In the genomic region with DNA sequence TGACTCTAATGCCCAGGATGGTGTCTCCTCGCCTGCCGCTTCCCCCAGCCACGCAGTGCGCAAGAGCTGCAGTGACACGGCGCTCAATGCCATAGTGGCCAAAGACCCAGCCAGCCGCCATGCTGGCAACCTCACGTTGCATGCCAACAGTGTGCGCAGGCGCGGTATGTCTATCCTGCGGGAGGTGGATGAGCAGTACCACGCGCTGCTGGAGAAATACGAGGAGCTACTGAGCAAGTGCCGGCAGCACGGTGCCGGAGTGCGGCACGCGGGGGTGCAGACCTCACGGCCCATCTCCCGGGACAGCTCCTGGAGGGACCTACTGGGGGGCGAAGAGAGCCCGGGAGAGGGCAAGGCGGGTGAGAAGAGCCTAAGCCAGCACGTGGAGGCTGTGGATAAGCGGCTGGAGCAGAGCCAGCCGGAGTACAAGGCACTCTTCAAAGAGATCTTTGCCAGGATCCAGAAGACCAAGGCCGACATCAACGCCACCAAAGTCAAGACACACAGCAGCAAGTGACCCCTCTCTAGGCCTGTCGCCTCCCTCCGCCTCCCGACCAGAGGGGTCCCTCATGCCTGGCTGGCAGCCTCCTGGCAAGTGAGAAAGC, we compare ENCODE assay signal across 10 mouse cellular contexts. TPM values are rescaled to one million over a fixed set of nuclear protein-coding genes. Genes with fewer than 3 reads are reported as not detected.
DNase-seq lines count a peak whose midpoint lies in the region; ATAC-seq and TF ChIP-seq lines count a peak whose summit lies in the region.
"Had no signal": no experiment of that assay in that cellular context is flagged by ENCODE, and none has a peak within 500 bp of the region (broad histone marks: within the 10 kb centered on the region; RNA-seq: fewer than 3 reads in every experiment).

No protein-coding gene starts in this region.

- no peaks in the 10 kb centered on the region for H3K9me3 ChIP-seq in lung, embryonic 15.5 days
- H3K9me3 ChIP-seq in lung, postnatal 0 days (ENCODE audit: low read length), result no peaks in the 10 kb centered on the region
- H3K9me3 ChIP-seq in intestine, embryonic 16.5 days (ENCODE audit: control insufficient read depth, low read length), result no peaks in the 10 kb centered on the region
- H3K9me3 ChIP-seq in stomach, embryonic 16.5 days (replicated peaks; ENCODE audit: control insufficient read depth, low read length), result no peaks in the 10 kb centered on the region

- H3K27me3 ChIP-seq in lung, embryonic 15.5 days, result no peaks in the 10 kb centered on the region
- H3K27me3 ChIP-seq in lung, postnatal 0 days (replicated peaks; ENCODE audit: insufficient read depth, low read length), result no peaks in the 10 kb centered on the region
- no peaks in the 10 kb centered on the region for H3K27me3 ChIP-seq in intestine, embryonic 16.5 days (replicated peaks; ENCODE audit: control insufficient read depth, insufficient read depth, low read length)
- H3K27me3 ChIP-seq in stomach, embryonic 16.5 days (ENCODE audit: control insufficient read depth, insufficient read depth, low read length), result no peaks in the 10 kb centered on the region

- H3K4me3 ChIP-seq in lung, embryonic 15.5 days, result no peak overlapping the region
- no peak overlapping the region for H3K4me3 ChIP-seq in lung, postnatal 0 days (ENCODE audit: low read depth, low read length)
- H3K4me3 ChIP-seq in intestine, embryonic 16.5 days (ENCODE audit: low read length), result peak overlapping the region; percentile 16; the same call in 1 of the 2 replicates
- H3K4me3 ChIP-seq in stomach, embryonic 16.5 days (replicated peaks; ENCODE audit: low read length), result no peak overlapping the region

- WGBS in lung, embryonic 15.5 days, result 59% methylated on average over 34 of the region's 34 CpGs
- WGBS in lung, postnatal 0 days, result 61% methylated on average over 31 of the region's 34 CpGs
- 58% methylated on average over 34 of the region's 34 CpGs for WGBS in intestine, embryonic 16.5 days
- 61% methylated on average over 34 of the region's 34 CpGs for WGBS in stomach, embryonic 16.5 days

- peak; percentile 48 for DNase-seq in adrenal gland, adult 8-10 months
- no peak for DNase-seq in adrenal gland, adult 18-20 months (ENCODE audit: low spot score in 2 of 2)
- no peak for DNase-seq in lung, postnatal 0 days (ENCODE audit: low spot score)
- DNase-seq in right cerebral cortex, postnatal 10 days (ENCODE audit: low spot score in 2 of 2), result no peak
- DNase-seq: forebrain, postnatal 0 days; lung, postnatal 4 days had no signal

- TF ChIP-seq CTCF in lung, postnatal 0 days (IDR thresholded peaks at IDR 0.05), result no peak

- H3K27ac ChIP-seq in lung, embryonic 15.5 days, result no peak overlapping the region
- no peak overlapping the region for H3K27ac ChIP-seq in lung, postnatal 0 days (ENCODE audit: low read length)
- H3K27ac ChIP-seq in intestine, embryonic 16.5 days (ENCODE audit: low read length), result no peak overlapping the region
- H3K27ac ChIP-seq in stomach, embryonic 16.5 days (ENCODE audit: low read length), result no peak overlapping the region

- peaks cover 51% of the 10 kb centered on the region for H3K36me3 ChIP-seq in lung, embryonic 15.5 days
- H3K36me3 ChIP-seq in lung, postnatal 0 days (ENCODE audit: insufficient read depth, low read length), result peaks cover 5% of the 10 kb centered on the region
- H3K36me3 ChIP-seq in intestine, embryonic 16.5 days (ENCODE audit: control insufficient read depth, insufficient read depth, low read length), result peaks cover 4% of the 10 kb centered on the region; the same call in 1 of the 2 replicates
- H3K36me3 ChIP-seq in stomach, embryonic 16.5 days (ENCODE audit: control insufficient read depth, insufficient read depth, low read length), result peaks cover 5% of the 10 kb centered on the region; the same call in 1 of the 2 replicates

- H3K4me2 ChIP-seq in lung, embryonic 15.5 days, result peak overlapping the region; percentile 42
- H3K4me2 ChIP-seq in lung, postnatal 0 days (replicated peaks; ENCODE audit: low read depth, low read length), result no peak overlapping the region; the same call in 1 of the 2 replicates
- peak overlapping the region; percentile 19; the same call in 1 of the 2 replicates for H3K4me2 ChIP-seq in intestine, embryonic 16.5 days (ENCODE audit: low read depth, low read length)
- H3K4me2 ChIP-seq in stomach, embryonic 16.5 days (ENCODE audit: low read depth, low read length), result no peak overlapping the region

- no peak for TF ChIP-seq EP300 in lung, postnatal 0 days (IDR thresholded peaks at IDR 0.05)

- H3K4me1 ChIP-seq in lung, embryonic 15.5 days, result peaks cover 3% of the 10 kb centered on the region; the same call in 1 of the 2 replicates
- no peaks in the 10 kb centered on the region for H3K4me1 ChIP-seq in lung, postnatal 0 days (ENCODE audit: insufficient read depth, low read depth, low read length)
- H3K4me1 ChIP-seq in intestine, embryonic 16.5 days (ENCODE audit: control insufficient read depth, insufficient read depth, low read length), result no peaks in the 10 kb centered on the region
- no peaks in the 10 kb centered on the region for H3K4me1 ChIP-seq in stomach, embryonic 16.5 days (ENCODE audit: control insufficient read depth, insufficient read depth, low read length)

- no peak for ATAC-seq in lung, embryonic 15.5 days (ENCODE audit: borderline replicate concordance, extremely low read depth, low FRiP score, low TSS enrichment)
- no peak for ATAC-seq in lung, postnatal 0 days
- peak; percentile 52; the same call in 1 of the 2 replicates for ATAC-seq in intestine, embryonic 16.5 days
- ATAC-seq in stomach, embryonic 16.5 days (ENCODE audit: insufficient read depth, low FRiP score), result peak; percentile 25; the same call in 1 of the 2 replicates
- no peak for ATAC-seq in erythroblast, adult 5-6 weeks (replicated peaks; ENCODE audit: low FRiP score, poor library complexity, severe bottlenecking)
- ATAC-seq: forebrain, postnatal 0 days had no signal

- H3K9ac ChIP-seq in lung, embryonic 15.5 days, result no peak overlapping the region
- no peak overlapping the region for H3K9ac ChIP-seq in lung, postnatal 0 days (replicated peaks; ENCODE audit: low read depth)
- 0 out of 2 replicates have a peak overlapping the region, but pooled peaks have one; percentile 24 for H3K9ac ChIP-seq in intestine, embryonic 16.5 days (ENCODE audit: low read depth, low read length)
- H3K9ac ChIP-seq in stomach, embryonic 16.5 days (ENCODE audit: low read length), result no peak overlapping the region
- H3K9ac ChIP-seq: forebrain, postnatal 0 days had no signal

RNA-seq across cellular contexts. Expression of gene Mrpl58, which starts 9.7 kb away (rescaled TPM):
- 100 to 1,000 TPM; 157 to 179 (median 160) TPM for total RNA-seq in adrenal gland, adult 8-10 months (2022)
- total RNA-seq in adrenal gland, adult 18-20 months (2021), result 100 to 1,000 TPM; 133 to 137 TPM
- 204 and 222 TPM in 2 replicates for polyA plus RNA-seq in lung, embryonic 15.5 days (2015; fragmentation: Nextera tagmentation; extraction: Ambion mirVana)
- 154 and 180 TPM in 2 replicates for polyA plus RNA-seq in lung, postnatal 0 days (2015; fragmentation: Nextera tagmentation; extraction: Ambion mirVana)
- polyA plus RNA-seq in intestine, embryonic 16.5 days (2015; fragmentation: Nextera tagmentation; extraction: Ambion mirVana), result 180 and 194 TPM in 2 replicates
- 160 and 162 TPM in 2 replicates for polyA plus RNA-seq in stomach, embryonic 16.5 days (2015; fragmentation: Nextera tagmentation; extraction: Ambion mirVana)
- total RNA-seq in erythroblast, adult 5-6 weeks (2015; ENCODE audit: low replicate concordance), result 19.2 and 34.4 TPM in 2 replicates
- 18.0 and 23.0 TPM in 2 replicates for total RNA-seq in erythroblast, adult 5-6 weeks (2017; ENCODE audit: low replicate concordance)

RNA-seq across cellular contexts. Expression of gene Cdr2l, which starts 12.1 kb away (rescaled TPM):
- total RNA-seq in adrenal gland, adult 8-10 months (2022), result 100 to 1,000 TPM in 1 of 4 experiments, 10 to 100 TPM in 3; 60.6 to 118 (median 71.9) TPM
- total RNA-seq in adrenal gland, adult 18-20 months (2021), result 100 to 1,000 TPM; 159 to 181 TPM
- 13.7 and 15.3 TPM in 2 replicates for polyA plus RNA-seq in lung, embryonic 15.5 days (2015; fragmentation: Nextera tagmentation; extraction: Ambion mirVana)
- 14.0 and 15.8 TPM in 2 replicates for polyA plus RNA-seq in lung, postnatal 0 days (2015; fragmentation: Nextera tagmentation; extraction: Ambion mirVana)
- polyA plus RNA-seq in intestine, embryonic 16.5 days (2015; fragmentation: Nextera tagmentation; extraction: Ambion mirVana), result 4.6 and 5.1 TPM in 2 replicates
- polyA plus RNA-seq in stomach, embryonic 16.5 days (2015; fragmentation: Nextera tagmentation; extraction: Ambion mirVana), result 6.1 and 6.6 TPM in 2 replicates
- total RNA-seq in erythroblast, adult 5-6 weeks (2015; ENCODE audit: low replicate concordance), result not detected in 2 replicates
- not detected in 2 replicates for total RNA-seq in erythroblast, adult 5-6 weeks (2017; ENCODE audit: low replicate concordance)

RNA-seq across cellular contexts. Expression of gene Atp5h, which starts 25.9 kb away (rescaled TPM):
- 100 to 1,000 TPM; 440 to 566 (median 519) TPM for total RNA-seq in adrenal gland, adult 8-10 months (2022)
- 100 to 1,000 TPM; 595 to 747 TPM for total RNA-seq in adrenal gland, adult 18-20 months (2021)
- polyA plus RNA-seq in lung, embryonic 15.5 days (2015; fragmentation: Nextera tagmentation; extraction: Ambion mirVana), result 787 and 840 TPM in 2 replicates
- 669 and 721 TPM in 2 replicates for polyA plus RNA-seq in lung, postnatal 0 days (2015; fragmentation: Nextera tagmentation; extraction: Ambion mirVana)
- 985 and 1,025 TPM in 2 replicates for polyA plus RNA-seq in intestine, embryonic 16.5 days (2015; fragmentation: Nextera tagmentation; extraction: Ambion mirVana)
- 746 and 843 TPM in 2 replicates for polyA plus RNA-seq in stomach, embryonic 16.5 days (2015; fragmentation: Nextera tagmentation; extraction: Ambion mirVana)
- total RNA-seq in erythroblast, adult 5-6 weeks (2015; ENCODE audit: low replicate concordance), result 282 and 306 TPM in 2 replicates
- total RNA-seq in erythroblast, adult 5-6 weeks (2017; ENCODE audit: low replicate concordance), result 240 and 279 TPM in 2 replicates

RNA-seq across cellular contexts. Expression of gene Kctd2, which starts 26.1 kb away (rescaled TPM):
- total RNA-seq in adrenal gland, adult 8-10 months (2022), result 10 to 100 TPM; 53.5 to 97.0 (median 65.5) TPM
- total RNA-seq in adrenal gland, adult 18-20 months (2021), result 10 to 100 TPM; 44.1 to 71.4 TPM
- 16.3 and 17.8 TPM in 2 replicates for polyA plus RNA-seq in lung, embryonic 15.5 days (2015; fragmentation: Nextera tagmentation; extraction: Ambion mirVana)
- polyA plus RNA-seq in lung, postnatal 0 days (2015; fragmentation: Nextera tagmentation; extraction: Ambion mirVana), result 18.6 and 19.1 TPM in 2 replicates
- polyA plus RNA-seq in intestine, embryonic 16.5 days (2015; fragmentation: Nextera tagmentation; extraction: Ambion mirVana), result 2.8 and 3.5 TPM in 2 replicates
- polyA plus RNA-seq in stomach, embryonic 16.5 days (2015; fragmentation: Nextera tagmentation; extraction: Ambion mirVana), result 3.2 and 3.6 TPM in 2 replicates
- total RNA-seq in erythroblast, adult 5-6 weeks (2015; ENCODE audit: low replicate concordance), result 2.1 and 5.9 TPM in 2 replicates
- total RNA-seq in erythroblast, adult 5-6 weeks (2017; ENCODE audit: low replicate concordance), result 2.8 and 8.3 TPM in 2 replicates

RNA-seq across cellular contexts. Expression of gene Hid1, which starts 26.3 kb away (rescaled TPM):
- 10 to 100 TPM; 17.7 to 46.8 (median 42.6) TPM for total RNA-seq in adrenal gland, adult 8-10 months (2022)
- 10 to 100 TPM; 31.4 to 65.8 TPM for total RNA-seq in adrenal gland, adult 18-20 months (2021)
- polyA plus RNA-seq in lung, embryonic 15.5 days (2015; fragmentation: Nextera tagmentation; extraction: Ambion mirVana), result 13.9 and 15.8 TPM in 2 replicates
- 16.0 and 17.9 TPM in 2 replicates for polyA plus RNA-seq in lung, postnatal 0 days (2015; fragmentation: Nextera tagmentation; extraction: Ambion mirVana)
- polyA plus RNA-seq in intestine, embryonic 16.5 days (2015; fragmentation: Nextera tagmentation; extraction: Ambion mirVana), result 20.5 and 22.0 TPM in 2 replicates
- polyA plus RNA-seq in stomach, embryonic 16.5 days (2015; fragmentation: Nextera tagmentation; extraction: Ambion mirVana), result 44.0 and 46.2 TPM in 2 replicates
- 1.2 and 5.2 TPM in 2 replicates for total RNA-seq in erythroblast, adult 5-6 weeks (2015; ENCODE audit: low replicate concordance)
- 0.26 TPM in 1 of 2 replicates, not detected in the other for total RNA-seq in erythroblast, adult 5-6 weeks (2017; ENCODE audit: low replicate concordance)

Comparison
In these comparisons a context has a peak if more than half of its experiments do, and no peak if none do; other contexts are left out.
1. H3K4me2 ChIP-seq: peak in lung, embryonic 15.5 days (single experiment) and intestine, embryonic 16.5 days (single experiment); none in lung, postnatal 0 days (single experiment) and stomach, embryonic 16.5 days (single experiment).
2. ATAC-seq: peak in intestine, embryonic 16.5 days (single experiment) and stomach, embryonic 16.5 days (single experiment); none in lung, embryonic 15.5 days (single experiment), lung, postnatal 0 days (single experiment) and erythroblast, adult 5-6 weeks (single experiment).